Mouse (Mus musculus) kidney, embryonic 16.5 days (tissue): ENCODE results near the gene Ift88. TPM values are rescaled to one million over a fixed set of nuclear protein-coding genes. Genes with fewer than 3 reads are reported as not detected.

ENCODE experiments used
- ATAC-seq: fragments of 200-750 bp; cut with Nextera tagmentation; 2 replicates; pipeline ENCODE4 v1.8.0; 2017; ENCODE audit warnings: moderate TSS enrichment; ENCODE audit not compliant: low FRiP score, low TSS enrichment
- H3K27ac ChIP-seq: fragments of 300-500 bp; sonication (generic); 2 replicates; pipeline ENCODE4 v1.5.1; 2014; ENCODE audit warnings: low read length
- H3K27me3 ChIP-seq: fragments of 300-500 bp; sonication (generic); 2 replicates; pipeline ENCODE4 v1.6.1; 2014; ENCODE audit warnings: low read length, control low read depth, mixed read lengths; ENCODE audit not compliant: insufficient read depth
- H3K36me3 ChIP-seq: fragments of 300-500 bp; sonication (generic); 2 replicates; pipeline ENCODE4 v1.6.1; 2014; ENCODE audit warnings: low read length, control low read depth, mixed read lengths; ENCODE audit not compliant: insufficient read depth
- H3K4me1 ChIP-seq: fragments of 300-500 bp; sonication (generic); 2 replicates; pipeline ENCODE4 v1.6.1; 2014; ENCODE audit warnings: low read length, control low read depth, mixed read lengths; ENCODE audit not compliant: insufficient read depth
- H3K4me2 ChIP-seq: fragments of 300-500 bp; sonication (generic); replicated peaks from 2 replicates; pipeline ENCODE4 v1.6.1; 2014; ENCODE audit warnings: low read depth, low read length
- H3K4me3 ChIP-seq: fragments of 300-500 bp; sonication (generic); 2 replicates; pipeline ENCODE4 v1.5.1; 2014; ENCODE audit warnings: mild to moderate bottlenecking, low read length
- H3K9ac ChIP-seq: fragments of 300-500 bp; sonication (generic); replicated peaks from 2 replicates; pipeline ENCODE4 v1.6.1; 2014; ENCODE audit warnings: low read length
- H3K9me3 ChIP-seq: fragments of 300-500 bp; sonication (generic); 2 replicates; pipeline ENCODE4 v1.6.1; 2016; ENCODE audit warnings: low read length, control low read depth
- WGBS: fragments of 180-500 bp; shearing (Covaris S2); extraction: QIAGEN DNeasy Blood & Tissue Kit; methylation state at CpG from one replicate; pipeline ENCODE4 v1.1.7; 2014; 5-methylcytosine and 5-hydroxymethylcytosine counted together
- polyA plus RNA-seq: library from polyadenylated mRNA; unstranded; fragments of >200 nt; fragmentation: Nextera tagmentation; extraction: Ambion mirVana; gene quantifications from 2 replicates; pipeline ENCODE4 v1.2.1, GENCODE M21; 2015

The Ift88 gene
- polyA plus RNA-seq, 1 experiment from 2014 or later, result 12.0 TPM

GRCm38 (mm10) chr14:57546557-57547021 lies 122.7 kb downstream of the Ift88 start:
- no peak overlapping the region for H3K4me3 ChIP-seq
- H3K9me3 ChIP-seq, result no peaks in the 10 kb centered on the region
- 0 out of 2 replicates have a peak, but pooled peaks cover 6% of the 10 kb centered on the region for H3K4me1 ChIP-seq
- H3K4me2 ChIP-seq, result peak overlapping the region; percentile 17; the same call in 1 of the 2 replicates
- H3K36me3 ChIP-seq, result 0 out of 2 replicates have a peak, but pooled peaks cover 5% of the 10 kb centered on the region
- ATAC-seq, result peak; percentile 82
- 15% methylated on average over 13 of the region's 13 CpGs for WGBS
- H3K27ac ChIP-seq, result 0 out of 2 replicates have a peak overlapping the region, but pooled peaks have one; percentile 23
- no peak overlapping the region for H3K9ac ChIP-seq
- H3K27me3 ChIP-seq, result no peaks in the 10 kb centered on the region

GRCm38 (mm10) chr14:57547062-57547461 lies 123.2 kb downstream of the Ift88 start:
- no peak for ATAC-seq
- Histone ChIP-seq H3K4me1 (0 out of 2 replicates have a peak, but pooled peaks cover 6% of the 10 kb centered on the region), H3K4me3 (no peak overlapping the region), H3K27ac (no peak overlapping the region), H3K27me3 (no peaks in the 10 kb centered on the region), H3K36me3 (0 out of 2 replicates have a peak, but pooled peaks cover 5% of the 10 kb centered on the region), H3K9me3 (no peaks in the 10 kb centered on the region), H3K4me2 (no peak overlapping the region), H3K9ac (no peak overlapping the region)
- WGBS, result 68% methylated on average over 5 of the region's 5 CpGs

DNA sequence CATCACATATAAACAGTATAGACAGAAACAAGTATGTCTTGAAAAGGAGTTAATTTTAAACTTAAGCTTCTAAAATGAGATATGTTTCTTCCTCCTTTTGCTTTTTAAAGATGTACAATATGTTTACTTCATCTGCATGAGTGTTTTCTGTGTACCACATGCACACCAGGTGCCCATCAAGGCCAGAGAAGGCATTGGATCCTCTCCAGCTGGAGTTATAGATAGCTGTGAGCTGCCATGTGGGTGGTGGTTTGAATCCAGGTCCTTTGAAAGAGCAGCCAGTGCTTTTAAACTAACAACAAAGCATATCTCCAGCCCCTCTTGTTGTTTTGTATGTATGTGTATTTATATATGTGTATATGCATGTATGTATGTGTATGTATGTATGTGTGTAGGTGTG lies 129.1 kb downstream of the Ift88 start:
- no peak for ATAC-seq
- Histone ChIP-seq H3K4me1 (no peaks in the 10 kb centered on the region), H3K9me3 (no peaks in the 10 kb centered on the region), H3K36me3 (0 out of 2 replicates have a peak, but pooled peaks cover 8% of the 10 kb centered on the region), H3K27ac (no peak overlapping the region), H3K9ac (no peak overlapping the region), H3K4me2 (no peak overlapping the region), H3K27me3 (no peaks in the 10 kb centered on the region), H3K4me3 (no peak overlapping the region)

DNA sequence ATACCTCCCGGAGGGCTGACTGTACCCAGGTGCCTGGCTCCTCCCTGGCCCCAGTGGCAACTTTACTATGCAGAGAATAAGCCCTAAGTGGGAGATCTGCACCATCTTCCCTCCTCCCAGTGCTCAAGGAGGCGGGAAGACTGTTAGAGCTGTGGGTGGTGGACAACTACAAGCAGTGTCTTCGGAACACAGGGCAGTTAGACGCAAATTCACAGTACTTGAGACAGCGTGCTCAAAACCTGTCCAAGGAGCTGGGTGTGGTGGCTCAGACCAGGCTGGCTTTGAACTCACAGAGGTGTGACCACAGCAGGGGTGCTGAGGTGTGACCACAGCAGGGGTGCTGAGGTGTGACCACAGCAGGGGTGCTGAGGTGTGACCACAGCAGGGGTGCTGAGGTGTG lies 130.6 kb downstream of the Ift88 start:
- Histone ChIP-seq H3K4me3 (no peak overlapping the region), H3K9me3 (no peaks in the 10 kb centered on the region), H3K4me2 (no peak overlapping the region), H3K27me3 (no peaks in the 10 kb centered on the region), H3K4me1 (no peaks in the 10 kb centered on the region), H3K36me3 (0 out of 2 replicates have a peak, but pooled peaks cover 3% of the 10 kb centered on the region), H3K27ac (no peak overlapping the region), H3K9ac (no peak overlapping the region)
- no peak for ATAC-seq
- WGBS, result 77% methylated on average over 5 of the region's 5 CpGs

- Histone ChIP-seq H3K9me3 (no peaks in the 10 kb centered on the region), H3K9ac (no peak overlapping the region), H3K4me3 (no peak overlapping the region), H3K36me3 (0 out of 2 replicates have a peak, but pooled peaks cover 3% of the 10 kb centered on the region), H3K4me2 (no peak overlapping the region), H3K4me1 (no peaks in the 10 kb centered on the region), H3K27ac (no peak overlapping the region), H3K27me3 (no peaks in the 10 kb centered on the region)
- ATAC-seq, result no peak
- WGBS, result 79% methylated on average over 7 of the region's 7 CpGs
These were observed 131.7 kb downstream of the Ift88 start for GRCm38 (mm10) chr14:57555471-57556070.

DNA sequence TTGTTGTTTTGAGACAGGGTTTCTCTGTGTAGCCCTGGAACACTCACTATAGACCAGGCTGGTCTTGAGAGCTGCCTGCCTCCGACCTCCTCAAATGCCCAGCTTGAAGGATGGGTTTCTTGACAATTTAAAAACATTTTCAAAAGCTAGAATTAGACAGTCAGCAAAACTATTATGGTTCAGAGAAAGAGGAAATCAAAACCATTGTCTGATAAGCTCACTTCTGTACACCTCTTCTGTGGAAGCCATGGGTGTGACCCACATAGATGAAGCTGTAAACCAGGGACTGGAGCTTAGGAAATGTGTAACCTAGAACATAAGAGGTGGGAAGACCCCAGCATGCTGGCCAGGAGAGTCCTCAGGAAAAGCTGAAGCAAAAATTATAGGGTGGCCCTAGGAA lies 133.1 kb downstream of the Ift88 start:
- no peak for ATAC-seq
- Histone ChIP-seq H3K9ac (no peak overlapping the region), H3K4me2 (no peak overlapping the region), H3K27me3 (no peaks in the 10 kb centered on the region), H3K9me3 (no peaks in the 10 kb centered on the region), H3K27ac (no peak overlapping the region), H3K36me3 (0 out of 2 replicates have a peak, but pooled peaks cover 3% of the 10 kb centered on the region), H3K4me1 (no peaks in the 10 kb centered on the region), H3K4me3 (no peak overlapping the region)
- 83% methylated on average over 1 of the region's 1 CpGs for WGBS

DNA sequence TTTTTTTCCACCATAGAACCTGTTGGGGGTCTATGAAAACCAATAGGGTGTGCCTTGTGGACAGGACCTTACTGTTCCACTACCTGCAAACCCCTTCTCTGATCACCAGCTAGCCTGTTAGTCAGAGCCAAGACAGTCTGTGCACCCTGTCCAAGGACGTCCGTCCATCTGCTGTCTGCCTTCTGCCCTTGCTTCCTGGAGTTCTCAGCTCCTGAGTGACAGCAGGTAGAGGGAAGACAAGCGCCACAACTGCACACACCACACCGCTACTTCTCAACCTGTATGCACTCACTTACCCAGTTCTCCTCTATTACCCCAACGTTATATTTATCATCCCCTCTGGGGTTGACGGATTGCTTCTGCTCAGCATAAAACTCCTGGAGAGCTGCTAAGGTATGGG lies 141.8 kb downstream of the Ift88 start:
- WGBS, result 88% methylated on average over 6 of the region's 6 CpGs
- no peak overlapping the region for H3K4me2 ChIP-seq
- no peaks in the 10 kb centered on the region for H3K9me3 ChIP-seq
- no peak overlapping the region for H3K4me3 ChIP-seq
- H3K4me1 ChIP-seq, result peaks cover 2% of the 10 kb centered on the region; the same call in 1 of the 2 replicates
- no peak overlapping the region for H3K9ac ChIP-seq
- H3K27ac ChIP-seq, result no peak overlapping the region
- H3K27me3 ChIP-seq, result no peaks in the 10 kb centered on the region
- ATAC-seq, result no peak
- H3K36me3 ChIP-seq, result 0 out of 2 replicates have a peak, but pooled peaks cover 2% of the 10 kb centered on the region

Other genes with a start within 250 kb of the Ift88 start
- 41.4 and 49.7 TPM in 2 replicates for gene Cryl1, start 25.5 kb upstream of the Ift88 start, polyA plus RNA-seq
- gene Il17d, start 100.7 kb downstream of the Ift88 start, polyA plus RNA-seq, result 1.0 and 2.1 TPM in 2 replicates
- gene Eef1akmt1, start 147.6 kb downstream of the Ift88 start, polyA plus RNA-seq, result 81.1 and 88.1 TPM in 2 replicates
- gene Xpo4, start 241.4 kb downstream of the Ift88 start, polyA plus RNA-seq, result 19.8 and 24.3 TPM in 2 replicates